Mouse (Mus musculus): ENCODE measurements at regions not wholly inside any gene's neighbourhood (a gene's known extent, or its start where the extent isn't known, plus 50 kb on each side); places are given as distances from the start of the nearest gene placed in this dataset.

- DNase-seq (ENCODE audit: low spot score), result no peak
These were observed 115.3 kb downstream of the Rgs21 start for GRCm38 (mm10) chr1:144452141-144452540.

DNA sequence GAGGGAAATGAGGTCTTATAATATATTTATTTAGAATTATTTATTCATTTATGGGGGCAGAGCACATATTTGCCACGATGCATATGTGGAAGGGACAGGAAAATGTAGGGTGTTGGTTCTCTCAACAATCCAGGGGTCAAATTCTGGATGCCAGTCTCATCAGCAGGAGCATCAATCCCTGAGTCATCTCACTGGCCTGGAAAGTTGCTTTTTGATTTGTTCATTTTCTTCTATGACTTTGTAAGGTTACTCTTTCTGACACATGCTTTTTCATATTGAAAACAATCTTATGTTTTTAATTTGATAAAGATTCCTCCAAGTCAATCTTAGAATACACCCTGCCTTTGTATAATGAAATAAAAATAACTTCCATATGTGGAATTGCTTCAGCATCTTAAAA is 115.7 kb downstream of the Rgs21 start:
- no peak for DNase-seq (ENCODE audit: low spot score)

DNA sequence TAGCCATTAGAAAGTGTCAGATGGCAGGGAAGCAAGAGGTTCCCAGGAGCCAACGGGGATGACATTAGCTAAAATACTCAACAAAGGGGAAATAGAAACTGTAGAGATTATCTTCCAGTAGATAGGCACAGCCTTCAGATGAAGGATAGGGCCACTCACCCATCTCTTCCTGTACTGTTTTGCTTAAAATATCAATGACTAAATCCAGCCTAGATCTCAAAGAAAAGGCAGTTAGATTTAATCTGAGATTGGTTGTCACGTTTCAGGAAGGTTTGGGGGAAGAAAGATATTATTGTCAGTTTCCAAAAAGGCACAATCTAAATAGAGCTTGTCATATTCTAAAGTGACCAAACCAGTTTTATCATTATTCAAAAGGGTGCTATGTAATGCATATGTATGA is 130.8 kb downstream of the Rgs21 start:
- no peak for DNase-seq (ENCODE audit: low spot score)

- no peak for DNase-seq (ENCODE audit: low spot score)
These were observed 134.7 kb downstream of the Rgs21 start for GRCm38 (mm10) chr1:144432816-144433215.

DNA sequence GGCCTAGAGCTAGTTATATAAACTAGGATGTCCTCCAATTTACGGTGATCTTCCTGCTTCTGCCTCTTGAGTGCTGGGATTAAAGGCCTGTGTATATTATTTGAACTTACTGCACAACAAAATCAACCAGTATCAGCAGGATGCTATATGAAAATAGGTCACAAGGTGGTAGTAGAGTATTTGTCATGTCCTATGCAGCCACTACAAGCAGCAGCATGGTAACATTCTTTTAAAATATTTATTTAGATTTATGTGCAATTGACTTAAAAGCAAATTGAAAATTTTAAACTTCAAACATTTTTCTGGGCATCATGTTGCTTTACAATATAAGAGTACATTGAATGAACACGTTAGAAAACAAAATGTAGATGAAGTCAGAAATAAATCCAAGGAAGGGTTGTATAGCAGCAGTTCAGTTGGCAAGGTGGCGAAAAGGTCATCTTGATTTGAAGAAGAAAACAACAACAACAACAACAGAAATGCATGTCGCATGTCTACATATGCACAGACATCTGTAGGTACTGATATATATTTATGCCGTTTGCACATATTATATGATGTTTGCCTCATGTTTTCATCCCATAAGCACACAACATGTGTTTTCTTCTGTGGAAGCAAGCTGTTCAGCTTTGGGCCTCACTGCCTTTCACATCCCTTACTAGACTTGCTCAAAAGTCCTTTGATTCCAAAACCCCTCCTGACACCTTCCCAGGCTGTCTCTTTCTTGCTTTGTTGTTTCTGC is 135.8 kb downstream of the Rgs21 start:
- DNase-seq (ENCODE audit: low spot score), result no peak

DNA sequence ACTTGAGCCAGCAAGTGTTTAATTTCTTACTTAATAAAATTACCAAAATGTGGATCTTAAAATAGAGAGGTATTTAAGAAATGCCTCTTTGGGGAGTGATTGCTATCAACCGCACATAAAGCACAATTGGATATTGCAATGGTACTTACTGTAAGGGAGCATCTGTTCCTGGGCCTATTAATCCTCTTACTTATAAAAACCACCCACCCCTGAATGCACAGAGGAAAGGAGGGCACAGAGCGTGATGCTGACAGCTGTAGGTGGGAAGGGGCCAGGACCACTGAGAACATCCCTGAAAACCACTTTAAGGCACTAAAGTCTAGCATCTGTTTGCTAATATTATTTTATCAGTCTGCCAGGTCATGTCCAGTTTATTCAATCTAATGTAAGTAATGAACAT is 146.1 kb downstream of the Rgs21 start:
- DNase-seq (ENCODE audit: low spot score), result no peak

- peak; percentile 17 for DNase-seq (ENCODE audit: low spot score)
These were observed 157.6 kb upstream of the Rgs1 start for GRCm38 (mm10) chr1:144406387-144407383.

- DNase-seq (ENCODE audit: low spot score), result no peak
These were observed 156.7 kb upstream of the Rgs1 start for GRCm38 (mm10) chr1:144405724-144406123.

DNA sequence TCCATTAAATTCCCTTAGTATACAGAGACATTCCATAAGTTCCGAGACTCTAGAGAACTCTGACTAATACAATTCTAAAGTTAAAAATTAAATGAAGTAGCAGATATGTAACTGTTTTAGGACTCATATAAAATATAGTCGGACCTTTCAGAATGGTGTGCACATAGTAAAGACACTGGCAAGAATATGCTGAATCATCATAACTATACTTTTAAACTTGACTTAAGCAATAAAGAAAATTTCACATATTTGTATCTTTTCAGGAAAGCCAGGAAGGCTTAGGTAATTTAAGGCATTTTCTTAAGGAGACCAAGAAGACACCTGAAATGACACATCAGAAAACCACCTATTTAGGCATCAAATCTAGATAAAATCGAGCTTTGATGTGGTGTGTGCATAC is 156.0 kb upstream of the Rgs1 start:
- no peak for DNase-seq (ENCODE audit: low spot score)

DNA sequence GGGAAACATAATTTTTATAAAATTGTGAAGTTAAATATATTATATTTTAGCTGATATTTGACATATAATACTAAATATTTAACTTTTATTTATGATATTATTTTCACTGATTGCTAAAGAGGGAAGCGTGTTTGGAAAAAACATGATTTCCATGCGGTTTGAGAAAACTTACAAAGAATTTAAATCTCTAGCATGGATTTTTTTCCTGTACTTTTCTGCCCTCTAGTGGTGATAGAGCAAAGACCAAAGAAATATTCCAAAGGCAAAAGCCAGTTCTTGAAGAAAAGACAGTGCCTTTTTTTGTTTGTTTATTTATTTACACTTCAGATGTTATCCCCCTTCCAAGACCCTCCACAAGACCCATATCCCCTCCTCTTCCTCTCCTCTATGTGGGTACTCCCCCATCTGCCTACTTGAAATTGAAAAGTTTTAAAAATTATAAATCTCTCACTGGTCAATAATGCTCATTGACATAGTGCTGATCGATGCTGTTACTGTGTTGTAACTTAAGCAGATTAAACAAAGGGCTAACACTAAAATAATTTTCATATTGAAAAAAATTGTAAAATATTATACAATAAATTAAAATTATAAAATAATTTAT is 131.1 kb upstream of the Rgs1 start:
- DNase-seq (ENCODE audit: low spot score), result no peak

GRCm38 (mm10) chr1:144374121-144374520 is 125.1 kb upstream of the Rgs1 start:
- no peak for DNase-seq (ENCODE audit: low spot score)

GRCm38 (mm10) chr1:144367492-144367891 is 118.5 kb upstream of the Rgs1 start:
- no peak for DNase-seq (ENCODE audit: low spot score)

DNA sequence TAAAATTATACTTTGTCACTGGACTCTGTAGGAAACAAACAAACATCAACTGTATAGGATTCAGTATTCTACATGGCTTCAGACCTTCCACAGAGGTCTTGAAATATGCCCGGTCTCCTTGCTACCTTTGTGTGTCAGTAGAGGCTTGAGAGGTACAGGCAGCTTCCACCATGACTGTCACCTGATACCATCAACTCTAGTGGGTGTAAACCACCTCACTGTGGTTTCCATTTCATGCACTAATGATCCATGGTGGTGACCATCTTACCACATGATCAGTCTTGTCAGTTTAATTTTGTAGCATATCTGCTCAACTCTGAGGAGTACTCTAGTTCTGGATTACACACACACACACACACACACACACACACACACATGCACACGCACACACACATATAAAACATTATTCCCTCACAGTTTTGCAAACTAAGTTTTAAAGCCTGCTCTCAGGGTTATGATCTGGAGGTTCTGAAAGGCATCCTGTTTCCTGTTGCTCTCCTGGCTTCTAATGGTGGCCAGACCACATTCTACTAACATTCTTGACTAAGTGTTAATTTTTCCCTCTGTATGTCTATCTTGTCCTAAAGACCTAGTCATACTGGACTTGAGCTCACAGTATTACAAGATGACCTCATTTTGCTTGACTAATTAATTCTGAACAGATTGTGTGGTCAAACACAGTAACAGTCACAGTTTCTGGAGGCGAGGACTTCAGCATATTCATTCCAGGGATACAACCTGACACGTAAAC is 106.7 kb upstream of the Rgs1 start:
- DNase-seq (ENCODE audit: low spot score), result no peak

DNA sequence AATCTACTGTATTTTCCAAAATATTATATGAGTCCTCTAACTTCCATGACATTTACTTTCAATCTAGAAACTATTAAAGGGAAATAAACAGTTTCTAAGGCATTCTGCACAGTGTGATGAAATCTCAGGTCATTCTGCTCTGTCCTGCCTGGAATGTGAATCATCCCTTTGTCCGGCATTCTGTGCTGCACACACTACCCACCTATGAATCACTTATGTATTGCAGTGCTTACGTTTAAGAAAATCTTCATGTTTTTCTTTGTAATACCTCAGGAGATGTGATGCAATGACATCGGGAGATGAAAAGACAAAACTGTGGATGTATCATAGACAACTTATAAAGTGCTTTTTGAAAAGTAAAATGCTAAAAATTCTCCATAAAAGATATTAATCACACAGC is 106.0 kb upstream of the Rgs1 start:
- no peak for DNase-seq (ENCODE audit: low spot score)

GRCm38 (mm10) chr1:144353320-144353719 is 104.3 kb upstream of the Rgs1 start:
- DNase-seq (ENCODE audit: low spot score), result no peak

DNA sequence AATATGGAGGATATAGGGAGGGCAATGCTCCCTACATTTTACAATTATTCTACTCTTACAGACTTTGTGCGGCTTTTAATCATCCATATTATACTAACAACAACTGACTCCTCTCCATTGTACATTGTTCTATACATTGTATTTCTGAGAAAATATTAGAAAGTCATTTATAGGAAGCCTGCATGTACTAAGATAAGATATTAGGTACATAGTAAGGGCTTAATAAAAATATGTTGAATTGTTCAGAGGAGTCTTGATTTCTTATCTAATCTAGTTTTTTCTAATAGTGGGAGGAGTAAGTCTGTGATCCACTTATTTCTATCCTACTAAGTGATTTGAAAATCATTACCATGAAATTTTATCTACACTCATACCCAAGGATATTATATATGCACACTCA is 94.8 kb upstream of the Rgs1 start:
- DNase-seq (ENCODE audit: low spot score), result no peak

DNA sequence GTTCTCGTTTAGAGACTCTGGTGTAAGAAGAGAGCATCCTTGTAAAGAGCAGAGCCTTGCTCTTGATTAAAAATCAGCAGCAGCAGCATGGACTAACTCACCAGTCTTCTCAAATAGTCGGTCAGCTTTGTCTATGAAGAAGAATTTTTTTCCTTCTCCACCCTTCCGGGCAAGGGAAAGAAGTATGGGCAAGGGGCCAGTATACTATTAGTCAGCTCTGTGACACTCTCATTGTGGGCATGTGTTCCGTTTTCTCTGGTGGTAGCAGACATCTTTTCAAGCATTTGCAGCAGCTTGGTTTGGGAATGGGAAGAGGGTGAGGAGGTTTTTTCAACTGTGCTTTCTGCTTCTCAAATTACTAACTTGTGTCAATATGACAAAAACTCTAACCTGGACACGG is 94.3 kb upstream of the Rgs1 start:
- no peak for DNase-seq (ENCODE audit: low spot score)

- no peak for DNase-seq (ENCODE audit: low spot score)
These were observed 88.5 kb upstream of the Rgs1 start for GRCm38 (mm10) chr1:144337572-144337971.

DNA sequence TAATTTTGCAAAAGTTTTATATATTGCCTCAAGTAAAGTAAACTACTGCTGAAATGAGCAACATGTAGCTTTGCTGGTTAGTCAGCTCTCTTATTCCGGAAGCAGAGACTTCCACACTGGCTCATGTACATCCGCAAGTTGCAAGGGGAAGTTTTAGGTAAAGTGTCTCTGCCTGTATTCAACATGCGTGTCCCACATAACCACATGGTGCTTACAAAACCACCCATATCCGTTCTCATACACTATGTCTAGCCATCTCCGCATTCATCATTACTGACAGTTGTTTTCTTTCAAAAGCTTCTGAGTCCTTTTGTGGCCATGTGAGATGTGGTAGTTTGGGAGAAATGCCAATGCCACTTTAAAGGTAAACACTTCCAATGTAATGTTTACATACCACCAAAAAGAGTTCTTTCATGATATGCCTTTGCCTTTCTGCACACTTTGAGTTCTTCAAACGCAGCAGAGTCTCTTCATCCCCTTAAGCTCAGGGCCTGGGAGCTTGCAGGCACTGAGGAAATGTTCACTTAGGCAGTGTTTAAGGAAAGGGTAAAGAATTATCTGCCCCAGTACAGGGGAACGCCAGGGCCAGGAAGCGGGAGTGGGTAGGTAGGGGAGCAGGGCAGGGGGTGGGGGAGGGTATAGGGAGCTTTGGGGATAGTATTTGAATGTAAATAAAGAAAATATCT is 81.5 kb upstream of the Rgs1 start:
- DNase-seq (ENCODE audit: low spot score), result no peak

DNA sequence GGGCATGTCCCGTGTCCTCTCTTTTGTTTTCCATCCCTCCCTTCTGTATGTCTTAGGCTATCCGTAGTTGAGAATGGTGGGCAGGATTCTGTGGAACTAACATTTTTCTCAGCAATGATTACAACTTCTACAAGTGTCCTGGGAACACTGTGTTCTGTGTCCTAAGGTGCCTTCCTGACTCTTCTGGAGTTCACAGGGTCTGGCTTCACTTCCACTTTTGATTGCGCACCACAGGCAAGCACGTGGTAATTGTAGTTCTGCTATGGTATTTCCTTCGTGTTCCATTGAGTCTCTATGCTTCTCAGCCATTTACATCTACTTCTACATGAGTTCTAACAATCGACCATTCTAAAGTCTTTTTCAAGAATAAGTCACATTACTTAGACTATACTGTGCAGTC is 70.4 kb upstream of the Rgs1 start:
- no peak for DNase-seq (ENCODE audit: low spot score)

- DNase-seq (ENCODE audit: low spot score), result no peak
These were observed 69.2 kb upstream of the Rgs1 start for GRCm38 (mm10) chr1:144318289-144318688.
